Mouse (Mus musculus): ENCODE data around the gene Cpne7.

- no peak for TF ChIP-seq EP300 (optimal IDR thresholded peaks at IDR 0.05)
- TF ChIP-seq CTCF (IDR thresholded peaks at IDR 0.05; ENCODE audit: low read depth), result no peak
Observed at GRCm38 (mm10) chr8:123131041-123131440, 13.9 kb downstream of the Cpne7 start.

All from stomach, postnatal 0 days (tissue).